Mouse (Mus musculus) adrenal gland, adult 8-10 months (tissue): ENCODE data around the gene Bckdhb. TPM values are rescaled to one million over a fixed set of nuclear protein-coding genes. Genes with fewer than 3 reads are reported as not detected.
"Not testable (repeated sequence)": the region's sequence is repeated elsewhere in the genome, so short reads cannot be mapped to it uniquely, and the experiment has no call there.

Experiments
- DNase-seq: peaks from one replicate; pipeline ENCODE4 v3.0.0; 2022
- total RNA-seq, 4 experiments: library from RNA; stranded (reverse); gene quantifications; 2 replicates each; pipeline ENCODE4 v1.2.4; 2022

Gene Bckdhb
- total RNA-seq, 4 experiments from 2014 or later, result 36.6 to 80.9 (median 60.9) TPM

DNA sequence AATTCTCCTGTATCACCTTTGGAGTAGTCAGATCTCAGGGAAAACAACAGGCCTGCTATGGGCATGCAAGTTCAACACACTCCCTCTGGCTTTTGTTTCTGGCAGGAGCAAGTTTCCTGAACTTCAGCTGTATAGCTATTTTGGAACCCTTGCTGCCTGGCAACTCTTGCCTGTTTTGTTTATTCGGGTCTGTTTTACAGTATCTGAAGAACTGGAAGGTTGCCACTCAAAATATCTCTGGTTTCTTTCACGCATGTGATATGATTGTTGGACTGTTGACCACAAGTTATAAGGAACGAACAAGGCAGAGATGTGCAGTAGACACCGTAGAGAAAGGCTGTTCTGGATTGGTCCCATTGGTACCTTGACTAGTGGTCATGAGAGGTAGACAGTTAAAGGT lies 39.4 kb downstream of the Bckdhb start:
- no peak for DNase-seq

DNA sequence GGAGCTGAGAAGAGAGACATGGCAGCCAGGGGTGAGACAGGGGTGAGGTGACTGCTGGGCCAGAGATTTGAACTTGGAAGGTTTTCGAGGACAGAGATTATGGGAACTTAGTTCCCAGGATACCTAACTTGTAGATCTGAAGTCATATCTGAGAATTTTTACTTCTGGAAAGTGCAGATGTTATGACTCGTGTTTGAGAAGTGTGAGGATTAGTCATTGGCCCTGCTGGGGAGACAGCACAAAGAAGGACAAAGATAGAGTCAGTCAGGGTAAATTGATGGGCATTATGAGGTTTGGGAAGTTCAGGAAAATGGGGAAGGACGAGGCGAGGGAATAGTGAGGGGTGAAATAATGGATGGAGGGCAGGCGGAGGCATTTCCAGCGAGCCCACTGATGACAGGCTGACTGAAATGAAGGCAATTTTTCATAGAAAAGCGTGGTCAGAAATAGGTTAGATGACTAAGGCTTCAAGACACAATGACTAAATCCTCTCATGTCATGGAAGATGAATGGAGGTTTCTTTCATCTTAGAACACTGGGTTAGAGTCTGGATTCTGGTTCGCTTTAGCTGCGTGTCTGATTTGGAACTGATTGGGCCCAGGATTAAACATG lies 42.6 kb downstream of the Bckdhb start:
- DNase-seq, result no peak

DNA sequence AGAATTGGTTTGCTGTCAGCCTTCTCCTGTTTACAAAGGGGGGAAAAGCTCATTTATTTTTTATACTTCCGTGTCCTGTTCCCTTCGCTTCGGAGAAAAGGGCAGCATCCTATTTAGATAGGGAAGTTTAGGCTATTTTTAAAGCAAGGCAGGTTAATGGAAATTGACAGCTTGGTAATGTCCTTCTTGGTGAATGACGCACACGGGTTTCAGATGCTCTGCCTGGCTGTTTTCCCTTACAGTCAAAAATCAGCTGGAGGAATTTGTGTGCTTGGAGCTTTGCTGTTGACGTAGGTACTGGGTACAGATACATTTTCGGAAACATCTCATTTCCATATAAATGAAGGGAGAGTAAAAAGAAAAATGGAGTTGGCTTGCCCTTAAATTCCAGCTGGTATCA lies 44.4 kb downstream of the Bckdhb start:
- DNase-seq, result no peak

DNA sequence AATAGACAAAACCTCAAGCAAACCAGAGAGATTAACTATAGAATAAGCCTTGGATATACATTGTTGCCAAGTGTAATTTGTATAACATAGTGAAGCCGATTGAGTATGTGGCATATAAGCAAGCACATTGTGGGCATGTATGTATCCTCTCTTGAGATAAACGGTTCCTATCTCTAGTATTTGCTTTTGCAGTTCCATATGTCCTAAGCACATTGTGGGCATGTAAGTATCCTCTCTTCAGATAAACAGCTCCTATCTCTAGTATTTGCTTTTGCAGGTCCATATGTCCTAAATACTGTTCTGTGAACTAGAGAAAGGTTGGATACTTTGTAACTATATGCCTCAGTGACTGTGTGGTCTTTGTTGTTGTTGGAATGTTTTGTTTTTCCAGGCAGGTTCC lies 48.5 kb downstream of the Bckdhb start:
- no peak for DNase-seq

DNA sequence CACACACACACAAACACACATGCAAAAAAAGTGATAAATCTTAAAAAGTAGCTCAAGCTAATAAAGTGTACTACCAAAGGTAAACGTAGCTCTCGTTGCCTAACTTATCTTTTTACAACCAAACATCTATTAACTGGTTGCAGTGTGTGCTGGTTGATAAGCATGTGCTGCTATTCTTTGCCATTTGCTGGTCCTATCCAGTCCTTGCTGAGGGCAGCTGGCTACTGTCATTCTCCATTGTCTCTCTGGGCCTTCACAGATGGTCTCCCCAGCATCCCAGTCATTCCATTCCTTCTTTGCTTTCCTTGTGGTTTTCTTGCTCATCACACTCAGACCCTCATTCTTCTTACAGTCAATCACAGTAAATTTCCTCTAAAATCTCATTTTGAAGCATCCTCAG lies 50.9 kb downstream of the Bckdhb start:
- DNase-seq, result no peak

DNA sequence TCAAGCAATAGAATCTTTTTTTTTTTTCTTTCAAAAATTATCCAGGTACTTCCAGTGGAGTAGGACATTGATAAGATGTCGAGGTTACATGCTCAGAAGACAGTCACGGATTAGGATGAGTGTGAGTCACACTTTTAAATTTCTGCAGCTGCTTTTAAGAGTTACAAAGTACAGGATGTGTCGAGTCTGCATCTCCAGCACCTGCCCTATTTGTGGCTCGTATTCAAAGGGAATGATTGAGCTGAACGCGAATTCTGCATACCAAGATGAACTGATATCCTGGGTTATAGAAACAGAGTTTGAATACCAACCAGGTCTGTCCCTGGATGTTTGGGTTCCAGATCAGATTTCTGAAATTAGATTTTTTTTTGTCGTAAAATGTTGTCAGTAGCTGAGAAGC lies 56.3 kb downstream of the Bckdhb start:
- no peak for DNase-seq

DNA sequence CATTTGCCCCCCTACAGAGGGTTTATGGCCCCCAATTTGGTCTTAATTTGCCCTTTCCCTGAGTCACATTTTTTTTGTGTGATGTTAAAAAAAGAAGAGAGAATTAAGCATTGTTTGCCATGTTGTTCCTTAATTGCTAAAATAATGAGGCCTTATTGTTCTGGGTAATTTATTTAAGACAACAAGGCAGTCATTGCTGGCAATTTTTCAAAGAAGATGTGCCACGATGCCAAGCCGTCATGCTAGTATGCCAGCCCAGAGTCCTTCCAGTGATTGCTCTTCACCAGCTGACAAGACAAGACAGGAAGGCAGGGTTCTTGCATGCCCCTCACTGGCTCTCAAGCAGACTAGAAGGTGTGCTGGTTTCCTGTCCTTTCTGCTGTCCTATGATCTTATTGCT lies 84.0 kb downstream of the Bckdhb start:
- DNase-seq, result no peak

DNA sequence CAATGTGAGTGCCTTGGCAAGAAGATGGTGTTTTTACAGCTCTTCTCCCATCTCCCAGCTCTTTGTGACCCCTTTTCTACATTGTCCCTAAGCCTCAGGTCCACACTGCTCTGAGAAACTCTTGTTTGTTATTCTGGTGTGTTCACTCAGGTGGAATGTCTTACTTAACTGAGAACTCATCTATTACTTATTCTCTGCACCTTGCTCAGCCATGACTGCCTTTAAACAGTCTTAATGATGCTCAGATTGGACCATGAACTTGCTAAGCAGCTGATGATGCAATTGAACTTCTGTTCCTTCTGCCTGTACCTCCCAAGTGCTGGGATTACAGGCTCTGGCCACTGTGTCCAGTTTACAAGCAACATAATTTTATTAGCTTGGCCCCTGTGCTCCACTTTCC lies 86.2 kb downstream of the Bckdhb start:
- no peak for DNase-seq

DNA sequence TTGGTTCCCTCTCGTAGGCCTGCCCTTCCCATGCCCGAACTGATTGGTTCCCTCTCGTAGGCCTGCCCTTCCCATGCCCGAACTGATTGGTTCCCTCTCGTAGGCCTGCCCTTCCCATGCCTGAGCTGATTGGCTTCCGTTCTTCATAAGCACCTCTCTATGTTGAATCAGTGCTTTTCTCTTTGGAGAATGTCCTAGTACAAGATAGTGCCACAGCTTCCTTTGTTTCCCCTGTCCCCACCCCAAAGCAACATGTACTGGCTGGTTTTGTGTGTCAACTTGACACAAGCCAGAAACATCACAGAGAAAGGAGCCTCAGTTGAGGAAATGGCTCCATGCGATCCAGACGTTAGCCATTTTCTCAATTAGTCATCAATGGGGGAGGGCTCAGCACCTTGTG lies 93.2 kb downstream of the Bckdhb start:
- not testable (repeated sequence) for DNase-seq

DNA sequence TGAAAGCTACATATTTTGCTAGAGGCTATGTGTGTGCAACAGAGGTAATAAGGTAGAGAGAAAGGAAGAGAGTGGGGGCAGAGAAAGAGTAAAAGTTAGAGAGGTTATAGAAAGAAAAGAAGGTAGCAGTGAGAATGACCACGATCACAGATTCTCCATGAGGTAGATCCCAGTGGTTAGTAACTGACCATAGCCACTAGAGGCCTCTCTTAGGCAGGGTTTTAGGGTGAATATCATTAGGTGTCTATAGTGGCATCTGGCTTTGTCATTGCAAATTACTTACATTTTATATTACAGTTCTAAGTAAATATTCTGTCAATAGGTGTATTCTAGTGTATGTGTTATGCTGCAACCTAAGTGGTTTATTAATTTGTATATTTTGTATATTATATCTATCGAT lies 94.7 kb downstream of the Bckdhb start:
- no peak for DNase-seq

DNA sequence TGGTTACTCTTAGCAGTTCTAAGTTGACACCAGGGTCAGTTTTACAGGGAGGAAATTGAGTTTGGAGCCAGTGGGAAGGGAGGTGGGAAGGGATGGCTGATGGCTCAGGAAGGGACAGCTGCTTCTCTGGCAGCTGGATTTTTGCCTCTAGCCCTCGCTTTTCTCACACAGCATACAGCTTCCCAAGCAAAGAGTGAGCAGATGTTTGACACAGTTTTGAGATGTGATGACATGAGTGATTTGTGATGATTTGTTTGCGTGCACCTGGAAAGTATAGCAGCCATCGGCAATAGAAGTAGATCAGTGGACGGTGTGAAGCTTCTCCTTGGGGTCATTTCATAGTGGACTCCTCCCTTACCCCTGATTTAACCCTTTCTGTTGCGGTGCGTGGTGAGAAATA lies 96.2 kb downstream of the Bckdhb start:
- no peak for DNase-seq

DNA sequence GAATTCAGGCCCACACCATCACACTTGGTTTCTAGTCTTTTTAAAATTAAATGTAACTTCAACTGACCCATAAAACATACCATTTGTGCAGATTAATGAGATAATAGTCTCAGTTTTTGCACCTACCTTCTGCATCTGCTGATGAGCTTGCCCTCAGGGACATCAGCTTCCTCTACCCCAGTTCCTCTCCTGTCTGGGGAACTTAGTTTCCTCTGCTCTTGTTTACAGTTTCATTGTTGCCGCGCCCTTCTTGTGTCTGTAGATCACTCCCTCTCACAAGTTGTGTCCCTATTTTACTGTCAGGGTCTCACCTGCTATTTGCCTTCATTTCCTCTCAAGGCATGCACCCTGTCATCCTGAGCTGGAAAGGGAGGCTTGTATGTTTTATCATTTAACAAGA lies 103.2 kb downstream of the Bckdhb start:
- no peak for DNase-seq

DNA sequence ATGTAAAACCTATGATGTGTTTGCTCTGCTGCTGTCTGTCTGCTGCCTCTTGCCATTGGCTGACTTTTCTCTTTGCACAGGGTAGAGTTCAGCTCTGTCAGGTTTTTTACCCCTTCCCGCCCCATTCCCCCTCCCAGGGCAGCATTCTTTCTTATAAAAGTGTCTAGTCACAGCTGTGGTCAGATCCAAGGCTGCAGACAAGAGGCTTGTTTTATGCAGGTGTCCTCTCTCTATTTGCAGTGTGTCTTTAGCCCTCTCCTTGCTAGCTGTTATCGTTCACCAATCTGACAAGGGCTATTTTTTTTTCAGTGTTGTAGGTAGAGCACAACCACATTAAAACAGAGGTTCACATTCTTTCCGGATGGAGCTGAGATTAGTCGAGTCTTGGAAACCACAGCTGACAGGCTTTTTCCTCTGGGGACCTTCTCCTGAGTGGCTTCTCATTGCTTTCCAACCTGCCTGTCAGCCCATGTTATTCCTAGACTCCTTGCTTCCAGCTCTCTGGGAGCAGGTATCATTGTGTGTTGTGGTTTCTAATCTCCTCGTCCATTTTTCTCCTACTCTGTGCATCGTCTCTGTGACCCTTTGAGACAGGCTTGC lies 105.8 kb downstream of the Bckdhb start:
- no peak for DNase-seq

DNA sequence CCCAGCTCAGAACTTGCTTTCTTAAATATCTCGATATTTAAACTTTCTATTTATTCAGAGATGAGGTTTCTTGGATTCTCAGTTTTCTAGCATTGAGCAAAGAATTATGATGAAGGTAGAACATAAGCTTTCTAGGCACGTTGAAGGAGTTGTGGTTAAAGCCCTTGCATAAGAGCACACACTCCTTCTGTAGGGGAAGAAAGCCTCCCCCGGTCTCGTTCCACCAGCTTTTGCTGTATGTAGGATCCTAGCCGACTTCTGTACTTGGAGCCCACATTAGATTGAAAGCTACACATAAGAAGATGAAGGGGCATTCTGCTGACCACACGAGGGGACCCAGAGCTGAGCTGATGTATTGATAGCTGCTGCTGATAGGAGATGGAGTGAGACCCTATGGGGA lies 106.5 kb downstream of the Bckdhb start:
- no peak for DNase-seq

DNA sequence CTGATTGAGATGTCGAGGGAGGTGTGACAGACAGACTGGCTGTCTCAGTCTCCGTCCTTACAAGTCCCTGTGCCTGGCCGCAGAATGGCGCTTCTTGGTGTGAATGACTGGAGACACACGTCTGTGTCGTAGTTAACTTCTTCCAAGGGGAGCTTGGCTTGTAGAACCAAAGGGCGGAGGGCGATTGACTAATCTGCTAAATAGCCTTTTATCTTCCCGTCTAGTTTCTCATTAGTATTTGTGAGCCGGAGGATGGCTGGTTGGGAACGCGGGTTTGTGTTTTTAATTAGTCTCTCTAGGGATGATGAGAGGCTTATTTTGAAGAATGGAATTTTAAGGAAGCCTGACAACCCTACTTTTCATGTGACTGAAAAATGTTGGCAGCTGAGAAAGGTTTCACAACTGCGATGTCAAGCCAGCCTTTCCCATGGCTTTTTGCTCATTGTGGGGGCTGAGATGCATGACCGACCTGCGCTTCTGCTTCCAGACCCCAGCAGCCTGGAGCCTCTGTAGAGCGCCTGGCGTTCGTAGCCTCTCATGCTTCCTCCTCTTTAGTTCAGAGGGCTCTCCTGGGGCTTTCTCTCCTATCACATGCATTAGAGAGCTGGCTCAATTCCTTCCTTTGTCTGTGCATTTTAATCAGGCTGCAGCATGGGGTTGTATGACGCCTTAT lies 107.9 kb downstream of the Bckdhb start:
- no peak for DNase-seq

DNA sequence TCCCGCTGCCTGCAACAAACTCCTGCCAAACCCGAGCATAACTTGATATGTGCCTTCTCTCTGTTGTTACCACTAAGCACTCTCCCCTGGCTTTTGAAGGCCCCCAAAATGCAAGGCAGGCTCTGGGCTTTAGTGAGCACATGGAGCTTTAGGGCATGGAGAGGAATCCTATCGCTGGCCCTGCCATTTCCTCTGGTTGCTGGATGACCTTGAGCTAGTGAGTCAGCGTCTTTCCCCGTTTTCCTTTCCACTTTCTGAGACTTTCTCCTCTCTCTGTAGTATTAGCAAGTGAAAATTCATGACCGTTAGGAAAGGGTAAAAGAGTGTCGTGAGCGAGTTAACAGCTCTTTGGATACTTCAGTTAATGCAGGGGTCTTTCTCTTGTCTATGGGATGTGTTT lies 111.1 kb downstream of the Bckdhb start:
- DNase-seq, result no peak

DNA sequence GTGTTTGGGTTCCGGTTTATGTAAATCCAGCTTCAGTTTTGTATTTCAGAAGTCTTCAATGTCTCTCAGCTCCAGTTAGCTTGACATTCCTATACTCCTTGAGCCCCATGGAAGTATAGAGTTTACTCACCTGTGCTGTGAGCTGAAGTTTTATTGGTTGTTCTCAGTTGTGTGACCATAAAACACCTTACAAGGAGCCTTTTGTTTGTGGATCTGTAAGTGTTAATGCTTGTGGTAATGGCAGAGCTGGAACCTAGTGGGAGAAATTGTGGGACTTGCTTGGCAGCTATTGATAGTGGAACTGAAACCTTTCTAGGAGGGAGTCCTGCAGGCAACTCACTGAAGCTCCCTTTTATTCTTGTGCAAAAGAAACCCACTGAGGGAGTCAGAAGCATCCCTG lies 112.3 kb downstream of the Bckdhb start:
- no peak for DNase-seq

DNA sequence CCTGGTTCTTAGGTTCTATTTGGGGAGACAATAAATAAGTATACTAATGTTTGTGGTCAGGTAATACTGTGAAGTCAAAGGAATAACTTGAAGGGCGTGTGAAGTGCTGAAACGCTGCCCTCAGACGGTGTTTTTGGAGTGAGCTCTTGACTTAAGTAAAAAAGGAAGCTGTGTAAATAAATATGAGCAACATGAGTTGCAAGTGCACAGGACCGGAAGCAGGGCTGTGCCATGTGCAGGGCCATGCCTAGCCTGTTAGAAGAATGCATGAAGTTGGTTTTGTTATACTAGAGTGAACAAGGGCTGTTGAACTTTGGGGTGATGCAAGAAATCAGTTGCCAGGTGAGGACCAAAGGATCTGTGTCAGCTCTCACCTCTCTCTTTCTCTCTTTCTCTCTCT lies 114.0 kb downstream of the Bckdhb start:
- no peak for DNase-seq

DNA sequence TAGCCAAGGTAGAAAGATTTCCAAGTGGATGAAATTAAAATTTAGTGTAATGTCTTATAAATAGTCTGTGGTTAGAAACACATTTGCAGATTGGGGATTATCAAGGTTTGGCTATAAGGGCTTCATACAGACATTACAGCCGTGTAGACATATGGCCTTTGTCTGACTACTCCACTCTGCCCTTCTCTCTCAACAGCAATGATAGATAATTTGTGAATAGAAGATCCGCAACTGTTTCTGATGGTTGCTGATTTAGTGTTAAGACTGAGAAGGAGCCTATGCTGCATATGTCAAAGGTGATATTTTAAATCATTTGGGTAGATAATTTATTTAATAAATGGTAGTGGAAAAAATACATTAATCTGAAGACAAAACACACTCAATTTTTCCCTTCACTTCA lies 115.4 kb downstream of the Bckdhb start:
- DNase-seq, result no peak

DNA sequence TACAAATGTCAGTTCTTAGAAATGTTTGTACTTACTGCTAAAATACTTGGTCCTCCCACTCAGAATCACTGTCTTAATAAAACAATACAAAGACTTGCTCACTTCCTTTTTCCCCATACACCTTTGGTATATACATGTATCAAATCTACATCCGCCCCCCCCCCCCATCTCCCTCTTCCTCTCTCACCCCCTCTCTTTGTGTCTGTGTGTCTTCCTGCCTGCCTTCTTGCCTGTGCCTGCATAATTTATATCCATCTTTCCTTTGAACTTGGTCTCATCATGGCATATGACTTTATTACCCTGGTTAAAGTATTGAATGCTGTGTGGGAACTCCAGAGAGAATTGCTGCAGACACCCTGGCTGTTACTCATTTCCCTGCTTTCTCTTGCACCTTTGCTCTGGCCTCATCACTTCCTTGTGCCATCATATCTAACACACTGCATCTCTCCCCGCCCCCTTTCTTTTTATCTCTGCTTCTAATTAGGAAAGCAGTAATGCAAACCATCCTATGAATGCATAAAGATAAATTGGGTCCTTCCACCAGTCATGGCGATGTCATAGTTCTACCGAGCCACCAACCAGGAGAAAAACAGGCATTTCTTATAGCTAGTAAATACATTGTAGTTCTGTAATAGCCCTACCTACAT lies 116.8 kb downstream of the Bckdhb start:
- no peak for DNase-seq

DNA sequence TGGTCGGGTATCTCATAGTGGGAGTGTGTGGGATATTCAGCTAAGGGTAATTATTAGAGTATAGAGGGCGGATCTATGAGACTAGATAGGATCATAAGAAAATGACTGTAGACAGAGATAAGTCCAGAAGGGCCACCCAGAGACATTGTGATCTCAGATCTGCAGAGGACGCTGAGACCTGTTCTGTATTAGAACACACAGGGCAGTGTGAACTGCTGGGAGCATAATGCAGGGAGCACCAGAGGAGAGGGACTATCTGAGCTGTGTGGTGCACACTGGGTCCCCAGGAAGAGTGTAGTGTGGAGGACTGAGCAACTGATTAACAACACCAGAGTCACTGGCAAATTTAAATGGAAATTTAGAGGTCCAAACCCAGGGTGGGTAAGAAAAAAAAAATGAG lies 117.6 kb downstream of the Bckdhb start:
- DNase-seq, result no peak

DNA sequence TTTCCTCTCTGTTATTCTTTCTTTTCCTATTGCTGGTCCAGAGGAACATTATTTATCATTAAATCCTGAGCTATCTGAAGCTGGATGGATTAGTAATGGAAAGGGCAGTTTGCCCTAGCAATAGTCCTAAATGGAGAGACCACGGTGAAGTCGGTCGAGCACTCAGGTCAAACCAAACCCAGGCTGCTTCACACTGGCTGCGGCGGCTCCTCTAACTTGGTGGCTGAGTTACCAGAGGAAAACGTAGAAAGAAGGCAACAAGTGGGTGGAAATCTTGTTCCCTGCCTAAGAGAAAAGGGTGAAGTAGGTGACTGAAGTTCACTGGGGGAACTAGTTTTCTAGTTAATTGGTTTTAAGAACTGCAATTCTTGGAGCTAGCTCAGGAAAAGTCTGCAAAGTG lies 119.2 kb downstream of the Bckdhb start:
- DNase-seq, result no peak

DNA sequence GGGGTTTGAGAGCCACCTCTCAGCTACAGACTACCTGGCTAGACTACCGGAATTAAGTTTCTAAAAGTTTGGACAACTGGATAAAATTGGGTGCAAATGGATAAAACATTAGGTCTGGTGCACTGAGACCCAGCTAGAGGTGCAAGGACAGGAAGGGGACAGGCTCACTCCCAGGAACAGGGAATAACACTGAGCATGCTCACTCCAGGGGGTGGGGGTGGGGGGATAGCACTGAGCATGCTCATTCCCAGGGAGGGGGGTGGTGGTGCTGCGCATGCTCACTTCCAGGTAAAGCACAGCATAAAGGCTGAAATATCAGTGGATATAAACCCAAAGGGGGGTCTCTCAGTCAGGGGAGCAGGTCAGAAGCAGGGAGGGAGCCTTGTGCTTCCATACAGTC lies 120.7 kb downstream of the Bckdhb start:
- DNase-seq, result no peak

DNA sequence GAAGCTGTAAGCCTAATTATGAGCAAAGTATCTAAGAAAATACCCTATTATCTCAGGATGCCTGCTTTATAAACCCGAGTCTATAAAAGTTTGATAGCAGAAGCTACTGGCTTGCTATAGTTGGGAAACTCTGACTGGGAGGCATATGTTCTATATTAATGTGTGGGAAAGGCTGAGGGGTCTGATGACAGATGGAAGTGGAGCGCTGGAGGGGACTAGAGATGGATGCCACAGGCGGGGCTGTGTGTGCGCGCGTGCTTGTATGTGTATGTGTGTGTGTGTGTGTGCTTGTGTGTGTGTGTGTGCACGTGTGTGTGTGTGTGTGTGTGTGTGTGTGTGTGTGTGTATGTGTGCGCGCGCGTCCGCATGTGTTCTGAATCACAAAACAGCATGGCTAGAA lies 121.4 kb downstream of the Bckdhb start:
- no peak for DNase-seq
